Mouse (Mus musculus) thymus, adult 2 months (tissue): Measurements from ENCODE around the gene Slc36a3. TPM values are rescaled to one million over a fixed set of nuclear protein-coding genes. Genes with fewer than 3 reads are reported as not detected.

Source experiments
- DNase-seq: peaks from one replicate; pipeline ENCODE4 v3.0.0; 2021
- H3K27ac ChIP-seq: fragments of 200-500 bp; 2 replicates; pipeline ENCODE4 v1.5.1; 2012; ENCODE audit warnings: low read length, control low read depth; ENCODE audit not compliant: control insufficient read depth, insufficient read depth
- H3K27me3 ChIP-seq: fragments of 200-500 bp; 2 replicates; pipeline ENCODE4 v1.6.1; 2012; ENCODE audit warnings: mild to moderate bottlenecking, low read length, moderate library complexity, mixed read lengths; ENCODE audit not compliant: control insufficient read depth, insufficient read depth
- H3K36me3 ChIP-seq: fragments of 200-500 bp; 2 replicates; pipeline ENCODE4 v1.6.1; 2012; ENCODE audit warnings: mild to moderate bottlenecking, low read length, moderate library complexity; ENCODE audit not compliant: control insufficient read depth, insufficient read depth
- H3K4me1 ChIP-seq: fragments of 200-500 bp; replicated peaks from 2 replicates; pipeline ENCODE4 v1.6.1; 2012; ENCODE audit warnings: low read length; ENCODE audit not compliant: control insufficient read depth, insufficient read depth
- H3K4me3 ChIP-seq: fragments of 200-500 bp; 2 replicates; pipeline ENCODE4 v1.5.1; 2012; ENCODE audit warnings: mild to moderate bottlenecking, low read length, control low read depth, moderate library complexity; ENCODE audit not compliant: control insufficient read depth, insufficient read depth
- CTCF ChIP-seq: fragments of 200-500 bp; IDR thresholded peaks from 2 replicates; pipeline ENCODE4 v1.5.1; 2012; ENCODE audit warnings: mild to moderate bottlenecking, control low read depth, low read length, moderate library complexity, borderline replicate concordance; ENCODE audit not compliant: control insufficient read depth, poor library complexity, insufficient read depth; ENCODE audit errors: extremely low read depth
- POLR2A ChIP-seq: fragments of 200-500 bp; IDR thresholded peaks from 2 replicates; pipeline ENCODE4 v1.6.1; 2012; ENCODE audit warnings: mild to moderate bottlenecking, low read length, control low read depth, moderate library complexity; ENCODE audit not compliant: control insufficient read depth, poor library complexity, insufficient read depth; ENCODE audit errors: extremely low read depth
- WGBS: fragments of 180-500 bp; shearing (Covaris S2); methylation state at CpG from one replicate; pipeline ENCODE4 v1.1.7; 2018; 5-methylcytosine and 5-hydroxymethylcytosine counted together
- polyA plus RNA-seq: library from polyadenylated mRNA; depleted of rRNA; stranded (reverse); fragments of >200 nt; gene quantifications from 2 replicates; pipeline ENCODE4 v1.2.3, GENCODE M21; 2012; rRNA removed

The Slc36a3 gene
- 0.48 and 0.74 TPM in 2 replicates for polyA plus RNA-seq

GRCm38 (mm10) chr11:55151608-55152007 is at the start of gene Slc36a3:
Gene Slc36a3, minus strand, starts transcription at chr11:55151708.
- Histone ChIP-seq H3K27ac (no peak within 1 kb of the TSS), H3K27me3 (no peaks in the 10 kb centered on the region), H3K4me1 (peaks cover 31% of the 10 kb centered on the region), H3K36me3 (no peaks in the 10 kb centered on the region), H3K4me3 (no peak within 1 kb of the TSS)
- no peak for DNase-seq
- 46% methylated on average over 3 of the region's 3 CpGs for WGBS
- no peak for TF ChIP-seq POLR2A
- no peak for TF ChIP-seq CTCF

DNA sequence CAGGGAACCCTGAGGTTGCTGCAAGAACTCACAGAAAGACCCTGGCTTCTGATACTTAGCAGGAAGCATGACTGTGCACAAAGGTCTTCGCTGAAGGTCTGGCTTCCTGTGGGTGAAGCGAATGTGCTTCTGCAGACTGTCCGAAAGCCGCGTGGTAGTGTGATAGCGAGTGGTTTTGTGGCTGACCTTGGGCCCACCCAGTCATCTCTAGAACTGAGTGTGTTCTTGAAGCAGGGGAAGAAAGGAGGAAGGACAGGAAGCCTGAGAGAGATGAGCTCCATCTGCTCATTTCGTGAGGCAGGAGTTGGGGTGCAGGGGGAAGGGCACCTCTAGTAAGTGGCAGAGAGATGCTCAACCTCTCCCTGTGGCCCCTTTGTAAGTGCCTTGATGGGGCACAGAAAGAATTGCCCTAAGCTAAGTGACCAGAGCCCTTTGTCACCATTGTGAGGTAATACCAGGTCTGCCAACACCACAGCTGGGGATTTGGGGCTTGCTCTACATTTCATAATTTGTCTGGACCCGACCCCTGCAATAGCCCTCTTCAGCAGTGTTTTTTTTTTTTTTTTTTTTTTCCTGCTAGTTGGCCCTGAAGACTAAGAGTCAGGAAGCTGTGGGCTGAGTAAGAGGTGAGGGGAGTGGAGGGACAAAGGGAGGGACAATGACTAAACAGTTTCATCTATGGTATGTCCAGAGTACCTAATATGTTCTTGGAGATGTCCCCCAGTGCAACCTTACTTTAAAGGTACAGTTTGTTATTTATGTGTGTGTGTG is 46.4 kb upstream of the Slc36a3 start:
- peak; percentile 10 for DNase-seq
- 3% methylated on average over 8 of the region's 8 CpGs for WGBS
- TF ChIP-seq CTCF, result no peak
- TF ChIP-seq POLR2A, result no peak
- H3K4me3 ChIP-seq, result no peak overlapping the region
- no peaks in the 10 kb centered on the region for H3K27me3 ChIP-seq
- no peak overlapping the region for H3K27ac ChIP-seq
- H3K4me1 ChIP-seq, result 0 out of 2 replicates have a peak, but pooled peaks cover 7% of the 10 kb centered on the region
- no peaks in the 10 kb centered on the region for H3K36me3 ChIP-seq

GRCm38 (mm10) chr11:55197086-55197485 is 45.6 kb upstream of the Slc36a3 start:
- WGBS, result 25% methylated on average over 6 of the region's 6 CpGs

DNA sequence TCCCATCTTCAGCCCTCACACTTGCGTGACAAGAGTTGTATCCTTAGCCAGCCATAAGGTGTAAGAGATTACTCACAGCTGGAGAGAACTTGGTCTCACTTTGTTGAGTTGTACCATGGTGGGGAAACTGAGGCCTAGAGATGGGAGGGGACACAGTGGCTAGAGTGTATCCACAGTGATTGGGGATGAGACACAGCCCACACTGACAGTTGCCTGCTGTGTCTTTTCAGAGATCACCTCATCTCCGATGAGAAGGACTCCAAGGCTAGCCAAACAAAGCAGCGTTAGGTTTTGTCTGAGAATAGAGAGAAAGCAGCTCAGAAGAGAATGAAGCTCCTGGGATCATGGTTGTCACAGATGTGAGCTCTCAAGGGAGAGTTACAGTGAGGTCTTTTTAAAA is 38.7 kb upstream of the Slc36a3 start:
- Histone ChIP-seq H3K27me3 (no peaks in the 10 kb centered on the region), H3K4me3 (no peak overlapping the region), H3K27ac (no peak overlapping the region), H3K4me1 (0 out of 2 replicates have a peak, but pooled peaks cover 7% of the 10 kb centered on the region), H3K36me3 (no peaks in the 10 kb centered on the region)
- TF ChIP-seq CTCF (no peak), POLR2A (no peak)
- DNase-seq, result no peak
- WGBS, result 94% methylated on average over 3 of the region's 3 CpGs

More at GRCm38 (mm10) chr11:55197086-55197485, 45.6 kb upstream of the Slc36a3 start:
- no peak for DNase-seq
- no peak overlapping the region for H3K4me3 ChIP-seq
- H3K27me3 ChIP-seq, result no peaks in the 10 kb centered on the region
- TF ChIP-seq POLR2A, result no peak
- no peak for TF ChIP-seq CTCF
- H3K36me3 ChIP-seq, result no peaks in the 10 kb centered on the region
- H3K27ac ChIP-seq, result no peak overlapping the region
- 0 out of 2 replicates have a peak, but pooled peaks cover 7% of the 10 kb centered on the region for H3K4me1 ChIP-seq

DNA sequence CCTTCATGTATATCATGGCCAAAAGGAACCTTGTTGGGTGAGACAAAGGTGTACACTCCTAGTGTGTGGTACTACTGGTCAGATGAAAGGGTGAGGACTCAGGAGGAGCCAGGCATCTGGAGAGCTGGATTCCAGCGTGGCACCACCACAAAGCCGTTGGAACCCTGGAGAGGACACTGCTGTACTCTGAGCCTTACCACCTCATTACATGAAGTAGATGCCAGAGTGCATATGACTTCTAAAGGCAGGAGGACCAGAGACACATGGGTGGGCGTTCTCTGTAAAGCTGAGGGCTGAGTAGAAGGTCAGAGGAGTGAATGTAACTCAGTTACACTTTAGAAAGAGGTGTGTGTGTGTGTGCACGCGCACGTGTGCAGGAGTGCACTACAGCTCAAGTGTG is 36.3 kb upstream of the Slc36a3 start:
- Histone ChIP-seq H3K4me1 (no peaks in the 10 kb centered on the region), H3K36me3 (no peaks in the 10 kb centered on the region), H3K4me3 (no peak overlapping the region), H3K27me3 (no peaks in the 10 kb centered on the region), H3K27ac (no peak overlapping the region)
- 97% methylated on average over 6 of the region's 6 CpGs for WGBS
- no peak for DNase-seq
- no peak for TF ChIP-seq CTCF
- no peak for TF ChIP-seq POLR2A

- no peak for DNase-seq
- H3K4me1 ChIP-seq, result no peaks in the 10 kb centered on the region
- WGBS, result 86% methylated on average over 4 of the region's 4 CpGs
- H3K27me3 ChIP-seq, result no peaks in the 10 kb centered on the region
- TF ChIP-seq POLR2A (no peak), CTCF (no peak)
- H3K36me3 ChIP-seq, result no peaks in the 10 kb centered on the region
- H3K27ac ChIP-seq, result no peak overlapping the region
- no peak overlapping the region for H3K4me3 ChIP-seq
Observed at GRCm38 (mm10) chr11:55187292-55187691, 35.8 kb upstream of the Slc36a3 start.
